13 mouse cellular contexts compared by ENCODE assay signal in the genomic region with DNA sequence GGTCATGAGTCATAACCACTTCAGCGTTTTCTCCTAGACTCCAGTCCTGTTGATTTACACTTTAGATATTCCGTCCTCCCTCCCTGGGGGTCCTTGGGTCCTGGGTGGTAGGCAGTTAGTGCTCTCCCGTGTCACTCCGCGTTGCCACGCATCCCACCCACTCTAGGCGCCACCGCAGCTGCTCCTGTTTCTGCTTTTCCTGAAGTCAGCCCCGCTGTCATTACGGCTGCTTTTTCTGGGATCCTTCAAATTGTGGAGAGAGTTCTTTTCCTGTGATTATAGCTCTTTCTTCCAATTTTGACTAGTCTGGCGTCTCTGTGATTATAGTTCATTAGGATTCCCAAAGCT. TPM values are rescaled to one million over a fixed set of nuclear protein-coding genes. Genes with fewer than 3 reads are reported as not detected.
A peak's percentile ranks its signal among the peaks of the same experiment; 100 is the strongest.
DNase-seq lines count a peak whose midpoint lies in the region; ATAC-seq lines count a peak whose summit lies in the region.
"Had no signal": no experiment of that assay in that cellular context is flagged by ENCODE, and none has a peak within 500 bp of the region (broad histone marks: within the 10 kb centered on the region; RNA-seq: fewer than 3 reads in every experiment).

No protein-coding gene starts in this region.

- H3K9me3 ChIP-seq in limb, embryonic 12.5 days: peaks cover 5% of the 10 kb centered on the region; the same call in 1 of the 2 replicates

- peaks cover 24% of the 10 kb centered on the region for H3K4me1 ChIP-seq in limb, embryonic 12.5 days (replicated peaks)

- H3K4me3 ChIP-seq in limb, embryonic 12.5 days (replicated peaks): no peak overlapping the region

- H3K9ac ChIP-seq in limb, embryonic 12.5 days (replicated peaks): no peak overlapping the region

- H3K27me3 ChIP-seq in limb, embryonic 12.5 days: no peaks in the 10 kb centered on the region

- peak; percentile 93 for DNase-seq in heart, adult 11 months
- DNase-seq in heart, postnatal 25 days (ENCODE audit: low spot score): no peak
- DNase-seq in layer of hippocampus, postnatal 10 days (ENCODE audit: low spot score in 2 of 2): peak; percentile 30 to 34
- DNase-seq in layer of hippocampus, postnatal 14 days (ENCODE audit: low spot score in 2 of 2): no peak
- peak; percentile 47 for DNase-seq in brain, adult 2 months (ENCODE audit: low read depth, low spot score)
- no peak for DNase-seq in cerebellum, adult 11-12 months
- DNase-seq in adipocyte (ENCODE audit: low spot score): no peak
- DNase-seq: B cell, adult 2 months; cerebellum, adult 2 months; kidney, postnatal 10 days; spleen, adult 18-20 months; thymus, postnatal 4 days had no signal

- H3K4me2 ChIP-seq in limb, embryonic 12.5 days: no peak overlapping the region

- WGBS in limb, embryonic 12.5 days: 83% methylated on average over 11 of the region's 11 CpGs

- intact Hi-C loops in heart, postnatal 25 days (cut with DNase I): no loop called here

- H3K36me3 ChIP-seq in limb, embryonic 12.5 days: no peaks in the 10 kb centered on the region

- no peak for ATAC-seq in limb, embryonic 12.5 days (ENCODE audit: insufficient number of reproducible peaks, insufficient read depth, low FRiP score, low TSS enrichment, low read depth)

- 0 out of 2 replicates have a peak overlapping the region, but pooled peaks have one; percentile 66 for H3K27ac ChIP-seq in limb, embryonic 12.5 days

RNA-seq across cellular contexts. Expression of gene Eml4, which starts 26.5 kb away (rescaled TPM):
- 1 to 10 TPM; 5.1 to 6.1 TPM for total RNA-seq in heart, postnatal 25 days (2021)
- total RNA-seq in layer of hippocampus, postnatal 10 days (2021): 10 to 100 TPM; 33.4 to 35.0 TPM
- 10 to 100 TPM; 28.7 to 29.4 TPM for total RNA-seq in layer of hippocampus, postnatal 14 days (2021)
- 70.8 and 74.8 TPM in 2 replicates for polyA plus RNA-seq in limb, embryonic 12.5 days (2016; fragmentation: Nextera tagmentation; extraction: Ambion mirVana)

Comparison
In these comparisons a context has a peak if more than half of its experiments do, and no peak if none do; other contexts are left out.
1. DNase-seq: peak in heart, adult 11 months (single experiment), layer of hippocampus, postnatal 10 days (2 of 2) and brain, adult 2 months (single experiment); none in heart, postnatal 25 days (single experiment), layer of hippocampus, postnatal 14 days (0 of 2), cerebellum, adult 11-12 months (single experiment) and adipocyte (single experiment).
2. RNA of gene Eml4, which starts 26.5 kb away (total RNA-seq): 33.4 to 35.0 TPM in layer of hippocampus, postnatal 10 days and 28.7 to 29.4 TPM in layer of hippocampus, postnatal 14 days; 5.1 to 6.1 TPM in heart, postnatal 25 days; every median in the first group is over 4 times any median in the second.